Mouse (Mus musculus): Measurements from ENCODE around the gene Bcl2a1b. TPM values are rescaled to one million over a fixed set of nuclear protein-coding genes. Genes with fewer than 3 reads are reported as not detected.

Bcl2a1b gene
- polyA plus RNA-seq, 1 experiment from 2014 or later, result 1.2 TPM

Other genes starting within 250 kb of the Bcl2a1b start
- gene Bcl2a1a, start 242.3 kb upstream of the Bcl2a1b start, polyA plus RNA-seq (2016; fragmentation: Nextera tagmentation; extraction: Ambion mirVana), result 0.18 TPM in 1 of 2 replicates, not detected in the other
- not detected in 2 replicates for gene Trim43b, start 106.4 kb upstream of the Bcl2a1b start, polyA plus RNA-seq (2016; fragmentation: Nextera tagmentation; extraction: Ambion mirVana)
- not detected in 2 replicates for gene Gm29094, start 170 bp downstream of the Bcl2a1b start, polyA plus RNA-seq (2016; fragmentation: Nextera tagmentation; extraction: Ambion mirVana)
- 13.2 and 14.5 TPM in 2 replicates for gene Mthfs, start 11.5 kb downstream of the Bcl2a1b start, polyA plus RNA-seq (2016; fragmentation: Nextera tagmentation; extraction: Ambion mirVana)

Data from liver, embryonic 12.5 days (tissue).